Mouse (Mus musculus) embryonic fibroblast, embryonic 13.5 days (primary cell): Measurements from ENCODE around the gene Gm42791.
A peak's percentile ranks its signal among the peaks of the same experiment; 100 is the strongest.

ENCODE experiments used
- CTCF ChIP-seq: IDR thresholded peaks from 2 replicates; pipeline ENCODE4 v1.5.1; 2011; ENCODE audit warnings: mild to moderate bottlenecking, control low read depth, low read length, moderate library complexity, borderline replicate concordance; ENCODE audit not compliant: insufficient read depth
- POLR2A ChIP-seq: IDR thresholded peaks from 2 replicates; pipeline ENCODE4 v1.6.1; 2011; ENCODE audit warnings: low read depth, mild to moderate bottlenecking, control low read depth, low read length, moderate library complexity

- TF ChIP-seq CTCF, result no peak
- peak; percentile 38 for TF ChIP-seq POLR2A
Observed at GRCm38 (mm10) chr5:148995962-148996708, 1.2 kb upstream of the Gm42791 start.
